Mouse (Mus musculus) heart, postnatal 0 days (tissue): ENCODE results near the gene Rab11b.

ENCODE experiments used
- CTCF ChIP-seq: IDR thresholded peaks from 2 replicates; pipeline ENCODE4 v1.5.1; 2016; ENCODE audit warnings: antibody characterized with exemption, control low read depth, low read depth
- EP300 ChIP-seq: IDR thresholded peaks from 2 replicates; pipeline ENCODE4 v1.6.1; 2016; ENCODE audit warnings: antibody characterized with exemption, low read depth

DNA sequence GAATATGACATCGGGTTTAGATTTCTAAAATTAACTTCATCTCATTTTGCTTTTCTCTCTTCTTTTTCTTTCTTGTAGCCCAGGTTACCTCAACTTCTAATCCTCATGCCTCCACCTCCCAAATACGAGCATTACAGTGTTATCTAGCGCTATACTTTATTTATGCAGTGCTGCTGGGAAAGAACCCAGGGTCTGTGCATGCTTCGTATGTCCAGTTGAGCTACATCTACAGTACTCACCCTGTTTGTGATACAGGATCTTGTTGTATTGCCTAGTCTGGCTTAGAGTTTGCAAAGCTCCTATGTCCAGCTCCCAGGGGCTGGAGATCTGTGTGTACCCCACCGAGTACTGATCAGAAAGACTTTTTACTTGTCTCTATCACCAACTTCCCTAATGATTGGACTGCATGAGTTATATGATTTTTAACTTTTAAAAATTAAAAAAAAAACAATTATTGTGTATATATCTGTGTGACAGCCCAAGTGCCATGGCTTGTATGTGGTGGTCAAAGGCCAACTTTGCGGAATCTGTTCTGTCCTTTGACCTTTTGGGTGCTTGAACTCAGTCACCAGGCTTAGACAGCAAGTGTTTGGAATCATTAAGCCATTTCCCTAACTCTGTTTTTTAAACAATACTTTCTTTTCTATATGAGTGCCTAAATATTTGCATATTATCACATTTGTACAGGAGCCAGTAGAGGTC, 13.7 kb upstream of the Rab11b start:
- TF ChIP-seq CTCF = no peak
- TF ChIP-seq EP300 = no peak
